Mouse (Mus musculus) cerebellum, adult 9-10 months (tissue): ENCODE data around the gene Pgam2.

Source experiments
- DNase-seq: peaks from one replicate; pipeline ENCODE4 v3.0.0; 2022

Pgam2 gene

DNA sequence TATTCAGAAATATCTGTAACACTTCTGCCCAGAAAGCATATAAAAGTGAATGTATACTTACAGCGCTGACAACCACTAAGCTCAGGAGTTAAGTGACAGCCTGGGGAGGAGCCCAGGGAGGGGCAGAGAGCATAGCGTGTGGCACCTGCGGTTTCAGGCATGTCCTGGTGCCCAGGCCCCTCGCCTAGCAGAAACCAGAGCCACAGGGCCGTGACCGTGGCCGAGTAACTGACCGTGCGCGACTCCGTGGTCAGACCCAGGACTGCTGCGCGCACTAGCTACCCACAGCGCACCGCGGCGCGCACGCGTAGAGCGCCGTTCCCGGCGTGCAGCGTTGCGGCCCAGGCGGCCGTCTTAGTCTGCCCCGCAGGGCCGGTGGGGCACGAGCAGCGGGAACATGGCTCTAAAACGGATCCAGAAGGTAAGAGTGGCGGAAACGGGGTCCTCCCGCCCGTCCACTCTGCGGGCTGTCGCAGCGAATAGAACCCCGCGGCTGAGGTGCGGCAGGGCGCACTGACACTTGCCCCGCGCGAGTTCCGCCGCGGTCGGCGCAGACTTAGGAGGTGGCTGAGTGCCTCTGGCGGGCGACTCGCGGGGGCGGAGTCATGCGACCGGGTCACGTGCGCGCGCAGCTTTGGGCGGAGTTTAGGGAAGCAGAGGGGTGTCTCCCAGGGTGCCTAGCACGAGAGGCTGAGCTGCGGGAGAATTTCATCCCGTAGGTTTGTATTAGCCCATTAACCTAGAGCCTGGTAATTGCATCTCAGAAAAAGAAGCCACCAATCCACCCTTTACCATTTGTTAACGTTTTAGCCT is 41.5 kb downstream of the Pgam2 start, which contains the start of gene Urgcp:
Gene Urgcp, minus strand, starts transcription at position 557 of the 813 bp plus-strand sequence.
- peak; percentile 94 for DNase-seq

- no peak for DNase-seq
Observed at GRCm38 (mm10) chr11:5753755-5754154, 49.8 kb downstream of the Pgam2 start.
